Comparison of ENCODE assay signal across 20 mouse cellular contexts in the genomic region with DNA sequence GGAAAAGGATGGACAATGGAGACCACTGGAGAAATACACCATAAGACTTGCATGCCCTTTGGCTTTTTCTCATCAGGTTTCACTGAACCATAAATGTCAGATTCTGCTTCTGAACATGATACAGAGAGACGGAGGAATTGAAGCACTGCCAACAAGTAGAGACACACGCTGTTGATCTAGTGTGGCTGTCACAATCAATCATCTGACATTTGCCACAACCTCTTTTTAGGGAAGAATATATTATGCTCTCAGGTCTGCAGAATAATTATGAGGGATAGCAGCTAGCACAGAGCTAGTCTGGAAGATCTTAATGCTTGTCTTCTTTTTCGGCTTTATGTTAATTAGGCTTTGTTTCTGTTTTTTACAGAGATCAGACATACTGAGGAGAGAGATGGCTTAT. TPM values are rescaled to one million over a fixed set of nuclear protein-coding genes. Genes with fewer than 3 reads are reported as not detected.
"Had no signal": no experiment of that assay in that cellular context is flagged by ENCODE, and none has a peak within 500 bp of the region (broad histone marks: within the 10 kb centered on the region; RNA-seq: fewer than 3 reads in every experiment).

No protein-coding gene starts in this region.

- H3K27me3 ChIP-seq: limb, embryonic 13.5 days; midbrain, embryonic 12.5 days; neural tube, embryonic 15.5 days had no signal

- H3K4me3 ChIP-seq: layer of hippocampus, adult 2 months; limb, embryonic 13.5 days; midbrain, embryonic 12.5 days; myocyte; neural tube, embryonic 15.5 days had no signal

- H3K4me2 ChIP-seq: limb, embryonic 13.5 days; midbrain, embryonic 12.5 days; neural tube, embryonic 15.5 days had no signal

- H3K9ac ChIP-seq: limb, embryonic 13.5 days; liver, embryonic 14.5 days; midbrain, embryonic 12.5 days; neural tube, embryonic 15.5 days had no signal

- H3K9me3 ChIP-seq: limb, embryonic 13.5 days; midbrain, embryonic 12.5 days; neural tube, embryonic 15.5 days had no signal

- H3K4me1 ChIP-seq: limb, embryonic 13.5 days; midbrain, embryonic 12.5 days; neural tube, embryonic 15.5 days had no signal

- DNase-seq: kidney, postnatal 10 days; kidney, postnatal 4 days; lung, adult 18-20 months; right cerebral cortex, postnatal 4 days; spleen, adult 18-20 months; thymus, adult 18-20 months; thymus, postnatal 25 days had no signal

- H3K27ac ChIP-seq: layer of hippocampus, adult 2 months; limb, embryonic 13.5 days; liver, embryonic 14.5 days; midbrain, embryonic 12.5 days; neural tube, embryonic 15.5 days had no signal

- H3K36me3 ChIP-seq: limb, embryonic 13.5 days; midbrain, embryonic 12.5 days; neural tube, embryonic 15.5 days had no signal

RNA-seq across cellular contexts. Expression of gene Btg4, which starts 7.5 kb away (rescaled TPM):
- total RNA-seq: layer of hippocampus, adult 2 months; layer of hippocampus, postnatal 10 days; left cerebral cortex, postnatal 36 days; liver, adult 2 months; megakaryocyte-erythroid progenitor cell, adult 5-6 weeks had no signal
- polyA plus RNA-seq: limb, embryonic 13.5 days; liver, adult 2 months; liver, embryonic 14.5 days; midbrain, embryonic 12.5 days; neural tube, embryonic 11.5 days; neural tube, embryonic 15.5 days; stomach, embryonic 14.5 days; urinary bladder, adult 2 months had no signal

RNA-seq across cellular contexts. Expression of gene Layn, which starts 8.7 kb away (rescaled TPM):
- total RNA-seq: megakaryocyte-erythroid progenitor cell, adult 5-6 weeks had no signal

RNA-seq across cellular contexts. Expression of gene 4833427G06Rik, which starts 33.7 kb away (rescaled TPM):
- total RNA-seq: layer of hippocampus, adult 2 months; left cerebral cortex, postnatal 36 days; liver, adult 2 months; megakaryocyte-erythroid progenitor cell, adult 5-6 weeks had no signal
- polyA plus RNA-seq: limb, embryonic 13.5 days; liver, adult 2 months; liver, embryonic 14.5 days; midbrain, embryonic 12.5 days; neural tube, embryonic 11.5 days; stomach, embryonic 14.5 days; urinary bladder, adult 2 months had no signal
